Mouse (Mus musculus) brain, embryonic 18.5 days (tissue): ENCODE data around the gene Acot6.
"Not testable (repeated sequence)": the region's sequence is repeated elsewhere in the genome, so short reads cannot be mapped to it uniquely, and the experiment has no call there.

Experiments
- DNase-seq: peaks from one replicate; pipeline ENCODE4 v3.0.0-alpha.2; 2012; ENCODE audit warnings: low read depth, low spot score

The Acot6 gene

DNA sequence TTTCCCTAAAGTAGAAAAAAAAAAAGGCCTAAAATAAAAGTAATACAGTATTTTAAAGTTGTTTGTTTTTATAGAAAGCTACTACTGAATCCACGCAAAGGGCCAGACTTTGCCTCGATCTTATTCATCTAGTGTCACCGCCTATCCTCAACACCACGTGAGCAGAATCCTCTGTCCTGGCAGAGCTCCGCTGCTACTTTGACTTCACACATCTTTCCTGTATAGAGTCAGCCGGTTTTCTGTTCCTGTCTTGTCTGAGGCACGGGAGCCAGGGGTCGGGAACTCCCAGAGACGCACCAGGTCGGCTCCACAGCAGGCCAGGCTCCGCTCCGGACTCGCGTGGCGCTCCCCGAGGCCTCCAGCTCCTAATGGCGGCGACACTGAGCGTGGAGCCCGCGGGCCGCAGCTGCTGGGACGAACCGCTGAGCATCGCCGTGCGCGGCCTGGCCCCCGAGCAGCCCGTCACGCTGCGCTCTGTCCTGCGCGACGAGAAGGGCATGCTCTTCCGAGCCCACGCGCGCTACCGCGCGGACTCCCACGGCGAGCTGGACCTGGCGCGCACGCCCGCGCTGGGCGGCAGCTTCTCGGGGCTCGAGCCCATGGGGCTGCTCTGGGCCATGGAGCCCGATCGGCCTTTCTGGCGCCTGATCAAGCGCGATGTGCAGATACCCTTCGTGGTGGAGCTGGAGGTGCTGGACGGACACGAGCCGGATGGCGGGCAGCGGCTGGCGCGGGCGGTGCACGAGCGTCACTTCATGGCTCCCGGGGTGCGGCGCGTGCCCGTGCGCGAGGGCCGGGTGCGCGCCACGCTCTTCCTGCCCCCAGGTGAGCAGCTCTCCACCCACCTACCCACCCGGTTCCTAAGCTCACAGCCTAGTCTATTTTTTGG is at the start of gene Acot6:
TSS of gene Acot6 (plus strand) at position 51 of the 889 bp plus-strand sequence.
- DNase-seq, result not testable (repeated sequence)

DNA sequence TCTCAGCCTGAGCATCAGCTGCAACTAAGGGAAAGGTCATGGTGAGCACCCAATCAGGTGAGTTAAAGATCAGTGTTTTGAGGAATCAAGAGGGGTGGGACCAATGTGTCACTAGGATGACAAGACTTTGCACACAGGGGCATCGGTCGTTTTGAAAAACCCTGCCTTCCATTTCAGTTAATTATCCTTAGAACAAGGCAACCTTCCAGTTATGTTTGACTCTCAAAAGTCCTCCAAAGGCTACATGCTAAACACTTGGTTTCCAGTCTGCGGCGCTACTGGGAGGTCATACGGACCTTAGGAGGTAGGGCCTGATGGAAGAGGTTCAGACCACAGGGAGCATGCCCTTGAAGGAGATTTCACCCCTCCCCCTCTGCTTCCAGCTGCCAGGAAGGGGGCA is 49.7 kb upstream of the Acot6 start:
- DNase-seq, result not testable (repeated sequence)

GRCm38 (mm10) chr12:84051937-84052474 is 48.4 kb upstream of the Acot6 start, which contains the start of gene Acot3:
Gene Acot3 (plus strand): TSS chr12:84052144.
- no peak for DNase-seq

GRCm38 (mm10) chr12:84052609-84053008 is 47.8 kb upstream of the Acot6 start:
- no peak for DNase-seq

DNA sequence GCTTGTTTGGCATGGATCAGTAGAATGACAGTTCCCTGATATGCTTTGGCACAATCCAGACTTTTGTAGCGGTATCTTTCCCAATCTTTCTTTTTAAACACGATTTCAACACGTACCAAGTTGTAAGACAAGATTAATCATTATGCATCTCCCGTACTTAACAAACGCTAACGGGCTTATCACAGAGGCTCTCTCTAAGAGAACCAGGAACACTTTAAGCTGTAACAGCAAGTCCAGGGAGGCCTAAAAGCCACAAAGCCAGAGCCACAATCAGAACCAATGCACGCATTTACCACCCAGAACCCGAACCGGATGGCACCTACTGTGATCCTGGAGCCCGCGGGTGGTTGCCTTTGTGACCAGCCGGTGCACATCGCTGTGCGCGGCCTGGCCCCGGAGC is 47.3 kb upstream of the Acot6 start:
- no peak for DNase-seq

GRCm38 (mm10) chr12:84053679-84054391 is 46.6 kb upstream of the Acot6 start:
- no peak for DNase-seq

- no peak for DNase-seq
Measured at GRCm38 (mm10) chr12:84060946-84061345, 39.5 kb upstream of the Acot6 start.

- no peak for DNase-seq
Measured at GRCm38 (mm10) chr12:84062336-84062735, 38.1 kb upstream of the Acot6 start.

GRCm38 (mm10) chr12:84063228-84063627 is 37.2 kb upstream of the Acot6 start:
- no peak for DNase-seq

DNA sequence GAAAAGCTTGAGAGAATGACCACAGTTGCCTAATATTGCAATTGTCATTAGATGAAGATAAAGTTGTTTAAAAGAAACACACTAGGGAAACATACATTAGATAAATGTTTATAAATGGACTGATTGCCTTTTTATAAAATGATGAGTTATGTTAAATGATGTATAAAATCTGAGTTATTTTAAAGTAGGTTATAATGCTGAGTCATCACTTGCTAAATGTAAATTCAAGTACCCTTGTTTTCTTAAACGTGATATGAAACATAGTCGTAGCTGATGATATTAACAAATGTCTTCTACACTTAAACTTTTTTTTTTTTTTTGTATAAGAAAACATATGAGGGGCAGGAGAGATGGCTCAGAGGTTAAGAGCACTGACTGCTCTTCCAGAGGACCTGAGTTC is 36.6 kb upstream of the Acot6 start:
- DNase-seq, result no peak

- DNase-seq, result no peak
Measured at GRCm38 (mm10) chr12:84064621-84065020, 35.8 kb upstream of the Acot6 start.

DNA sequence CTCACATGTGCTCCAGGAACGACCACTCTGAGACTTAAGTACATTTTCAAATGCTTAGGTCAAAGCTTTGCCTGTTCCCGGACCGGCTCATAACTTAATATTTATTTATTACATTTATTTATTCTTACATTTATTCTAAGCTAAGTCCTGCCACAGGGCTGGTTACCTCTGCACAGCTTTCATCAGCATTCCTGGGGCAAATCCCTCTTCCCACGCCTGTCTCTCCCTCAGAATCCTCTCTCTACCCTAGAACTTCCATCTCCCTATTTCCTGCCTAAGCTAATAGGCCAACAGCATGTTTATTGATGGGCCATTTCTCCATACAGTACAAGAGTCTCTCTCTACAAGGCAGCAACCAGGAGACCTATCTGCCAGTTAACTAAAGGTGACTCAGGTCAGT is 32.7 kb upstream of the Acot6 start:
- no peak for DNase-seq

- no peak for DNase-seq
Measured at GRCm38 (mm10) chr12:84068296-84068695, 32.2 kb upstream of the Acot6 start.

GRCm38 (mm10) chr12:84068986-84069385 is 31.5 kb upstream of the Acot6 start, which contains the start of gene Acot5:
Gene Acot5 (plus strand): TSS chr12:84069325.
- DNase-seq, result no peak

GRCm38 (mm10) chr12:84069582-84069981 is 30.9 kb upstream of the Acot6 start:
- not testable (repeated sequence) for DNase-seq

- DNase-seq, result no peak
Measured at GRCm38 (mm10) chr12:84071696-84072095, 28.8 kb upstream of the Acot6 start.

DNA sequence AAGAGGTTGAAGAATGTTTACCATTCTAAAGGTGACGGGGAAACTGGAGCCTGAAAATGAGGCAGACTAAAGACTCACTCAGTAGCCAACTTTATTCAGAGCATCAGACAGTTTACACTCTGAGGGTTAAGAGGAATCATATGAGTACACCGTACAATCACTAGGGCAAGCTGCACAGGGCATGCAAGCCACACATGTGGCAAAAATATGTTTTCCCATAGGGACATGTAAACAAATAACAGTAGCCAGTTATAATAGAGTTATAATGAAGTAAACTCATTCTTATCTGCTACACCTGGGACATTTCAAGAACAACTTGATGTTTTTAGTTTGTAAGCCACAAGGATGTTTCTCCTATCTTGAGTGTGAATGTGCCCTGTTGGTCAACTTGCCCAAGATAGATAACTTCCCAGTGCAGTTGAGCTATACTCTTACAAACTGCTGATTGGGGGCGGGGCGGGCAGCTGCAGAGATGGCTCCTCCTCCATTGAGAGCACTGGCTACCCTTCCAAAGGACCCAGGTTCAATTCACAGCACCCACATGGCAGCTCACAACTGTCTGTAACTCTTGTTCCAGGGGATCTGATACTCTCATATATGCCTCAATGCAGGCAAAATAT is 23.0 kb upstream of the Acot6 start:
- no peak for DNase-seq

- no peak for DNase-seq
Measured at GRCm38 (mm10) chr12:84083842-84084241, 16.6 kb upstream of the Acot6 start.

- no peak for DNase-seq
Measured at GRCm38 (mm10) chr12:84084581-84084980, 15.9 kb upstream of the Acot6 start.

DNA sequence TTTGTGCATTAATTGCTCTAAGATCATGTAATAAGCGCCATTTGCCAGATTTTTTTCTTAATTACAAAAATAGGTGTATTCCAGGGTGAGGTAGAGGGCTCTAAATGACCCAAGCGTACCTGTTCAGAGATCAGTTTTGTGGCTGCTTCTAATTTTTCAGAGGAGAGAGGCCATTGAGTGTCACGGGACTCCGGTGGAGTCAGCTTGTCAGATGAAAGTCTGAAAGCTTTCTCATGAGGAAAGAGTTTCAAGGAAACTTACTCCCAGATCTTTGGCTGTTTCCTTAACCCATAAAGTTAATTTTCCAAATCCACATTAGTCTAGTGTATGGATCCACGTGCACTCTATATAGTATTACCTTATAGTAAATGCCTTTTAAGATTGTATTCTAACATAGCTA is 5.8 kb upstream of the Acot6 start:
- not testable (repeated sequence) for DNase-seq

DNA sequence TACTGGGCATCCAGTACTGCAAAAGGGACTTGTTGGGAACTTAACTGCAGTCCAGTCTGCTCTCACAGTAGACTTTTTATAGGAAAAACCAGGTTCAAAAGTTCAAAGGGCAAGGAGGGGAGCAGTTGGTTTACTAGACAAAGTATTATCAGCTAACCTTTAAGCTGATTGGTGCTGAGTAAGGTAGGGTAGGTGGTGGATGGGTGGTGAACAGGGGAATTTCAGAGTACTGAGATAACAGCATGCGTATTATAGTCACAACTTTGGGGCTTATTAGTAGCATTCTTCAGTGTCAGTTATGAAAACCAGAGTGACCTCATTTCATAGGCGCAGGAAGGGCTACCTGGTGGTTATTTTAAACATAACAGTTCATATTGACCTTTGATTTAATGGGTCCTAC is 849 bp upstream of the Acot6 start:
- no peak for DNase-seq

- no peak for DNase-seq
Measured at GRCm38 (mm10) chr12:84100071-84100470, 383 bp upstream of the Acot6 start.
